Mouse (Mus musculus) megakaryocyte, adult 5-6 weeks (primary cell): ENCODE data around the gene Tango6. TPM values are rescaled to one million over a fixed set of nuclear protein-coding genes. Genes with fewer than 3 reads are reported as not detected.
"Not testable (repeated sequence)": the region's sequence is repeated elsewhere in the genome, so short reads cannot be mapped to it uniquely, and the experiment has no call there.

Experiments
- ATAC-seq: 2 replicates; pipeline ENCODE4 v1.8.0; 2016; ENCODE audit warnings: mild to moderate bottlenecking, inconsistent platforms; ENCODE audit not compliant: poor library complexity, severe bottlenecking
- total RNA-seq, 2 experiments: library from RNA; stranded (forward) in 1 of 2; stranded (reverse) in 1 of 2; fragments of 153-499, 151-499 nt in 1 of 2; fragments of 221-1000, 200-1000 nt in 1 of 2; gene quantifications; 2 replicates each; pipeline versions ENCODE4 v1.2.3 to v1.2.4; 2015 to 2017

Tango6 gene
- total RNA-seq, 2 experiments from 2014 or later = 3.5 to 3.6 TPM

DNA sequence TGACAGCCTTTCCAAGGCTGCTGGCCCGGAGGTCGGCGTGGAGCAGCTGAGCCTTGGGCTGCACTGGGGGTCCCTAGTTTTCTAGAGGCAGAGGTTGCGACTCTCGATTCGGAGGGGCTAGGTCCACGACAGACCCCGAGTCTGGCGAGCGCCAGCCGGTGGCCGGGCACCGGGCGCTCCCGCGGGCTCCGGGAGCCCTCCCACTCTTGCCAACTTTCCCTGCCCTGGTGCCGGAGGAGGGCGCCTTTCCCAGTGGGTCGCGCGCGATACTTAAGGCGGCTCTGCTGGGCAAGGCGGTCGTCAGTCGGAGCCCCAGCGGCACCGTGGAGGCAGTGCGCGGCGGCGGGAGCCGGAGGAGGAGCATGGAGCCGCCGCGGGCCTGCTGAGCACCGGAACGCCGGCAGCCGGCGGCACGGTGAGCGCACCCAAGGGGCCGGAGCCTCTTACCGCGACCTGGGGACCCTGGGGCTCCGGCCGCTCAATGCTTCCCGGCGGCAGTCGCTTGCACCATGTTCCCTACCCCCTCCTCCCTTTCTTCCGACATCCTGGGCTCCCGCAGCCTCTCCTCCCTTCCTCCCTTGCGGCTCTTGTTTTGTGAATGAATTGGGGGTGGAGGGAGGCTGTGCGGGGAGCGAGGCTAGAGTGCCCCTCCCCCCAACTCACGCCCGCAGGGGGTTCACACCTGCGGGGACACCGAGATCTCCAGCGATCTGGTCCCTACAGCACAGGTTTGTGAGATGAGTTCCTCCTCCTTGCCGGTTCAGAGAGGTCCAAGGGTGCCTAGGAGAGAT, 187.9 kb downstream of the Tango6 start:
- peak; percentile 35 for ATAC-seq

DNA sequence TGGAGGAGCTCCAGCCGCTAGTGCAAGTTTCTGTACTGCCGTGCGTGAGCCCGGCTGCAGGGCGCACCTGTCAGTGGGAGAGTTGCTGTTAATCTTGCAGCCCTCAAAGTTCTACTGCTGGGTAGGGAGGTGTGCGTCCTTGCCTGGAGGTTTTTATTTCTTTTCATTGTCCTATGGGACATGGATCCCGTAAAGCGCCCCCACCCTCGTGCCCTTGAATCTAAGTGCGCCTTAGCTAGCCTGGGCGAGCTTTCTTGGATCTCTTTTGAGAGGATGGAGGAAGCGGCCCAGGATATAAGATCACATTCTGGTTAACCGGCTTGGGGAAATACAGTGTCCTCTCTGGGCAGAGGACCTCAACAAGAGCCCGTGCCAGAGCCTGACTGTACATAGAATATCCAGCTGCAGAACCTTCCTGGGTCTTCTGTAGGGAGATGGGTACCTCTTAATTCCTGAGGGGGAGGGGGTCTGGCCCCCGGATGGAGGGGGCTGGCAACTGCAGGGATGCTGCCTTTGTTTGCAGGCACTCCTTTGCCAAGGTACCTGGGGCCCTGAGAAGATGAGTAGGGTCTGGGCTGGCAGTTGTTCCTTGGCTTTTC, 188.6 kb downstream of the Tango6 start:
- no peak for ATAC-seq

DNA sequence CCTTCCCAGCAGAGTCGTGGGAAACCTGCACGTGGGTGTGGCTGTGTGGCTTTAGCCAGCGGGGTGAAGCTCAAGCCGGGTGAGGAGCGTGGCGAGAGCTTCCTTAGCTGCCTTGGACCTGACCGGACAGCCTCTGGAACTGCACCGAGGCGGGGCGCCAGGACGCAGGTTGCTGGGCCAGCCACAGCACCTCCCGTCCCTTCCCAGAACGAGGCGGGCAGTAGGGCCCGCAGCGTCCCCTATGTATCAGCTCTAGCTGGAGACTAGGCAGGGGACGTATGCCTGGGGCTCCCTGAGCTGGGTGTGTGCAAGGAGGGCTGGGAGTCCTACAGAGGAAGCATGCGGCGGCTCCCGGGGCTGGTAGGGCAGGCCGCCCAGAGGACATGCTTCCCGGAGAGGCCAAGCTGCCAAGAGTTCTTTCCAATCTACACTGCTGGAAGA, 189.1 kb downstream of the Tango6 start:
- ATAC-seq = peak; percentile 46

DNA sequence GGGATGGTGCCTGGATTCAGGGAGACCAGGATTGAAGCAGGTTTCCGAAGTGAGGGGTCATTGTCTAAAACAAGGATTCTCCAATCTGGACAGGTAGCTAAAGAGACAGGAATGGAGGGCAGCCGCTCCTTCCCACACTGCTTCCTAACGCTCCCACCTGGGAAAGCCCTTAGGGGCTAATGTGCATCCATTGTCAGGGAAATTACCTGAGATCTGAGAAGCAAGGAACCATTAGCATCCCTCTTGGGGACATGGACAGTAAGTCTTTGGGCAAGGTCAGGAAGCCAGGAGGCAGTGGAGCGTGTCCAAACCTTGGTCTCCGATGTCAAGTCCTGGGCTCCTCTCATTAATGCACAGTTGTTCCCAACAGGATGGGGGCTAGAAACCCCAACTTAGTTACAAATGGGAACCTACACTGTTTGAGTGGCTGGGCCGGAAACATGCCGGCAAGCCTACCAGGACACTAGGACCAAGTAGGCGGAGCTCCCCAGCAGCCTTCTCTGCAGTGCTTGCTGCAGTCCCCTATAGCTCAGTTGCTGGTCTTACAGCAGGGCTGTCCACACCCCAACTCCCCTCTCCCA, 189.7 kb downstream of the Tango6 start:
- no peak for ATAC-seq

DNA sequence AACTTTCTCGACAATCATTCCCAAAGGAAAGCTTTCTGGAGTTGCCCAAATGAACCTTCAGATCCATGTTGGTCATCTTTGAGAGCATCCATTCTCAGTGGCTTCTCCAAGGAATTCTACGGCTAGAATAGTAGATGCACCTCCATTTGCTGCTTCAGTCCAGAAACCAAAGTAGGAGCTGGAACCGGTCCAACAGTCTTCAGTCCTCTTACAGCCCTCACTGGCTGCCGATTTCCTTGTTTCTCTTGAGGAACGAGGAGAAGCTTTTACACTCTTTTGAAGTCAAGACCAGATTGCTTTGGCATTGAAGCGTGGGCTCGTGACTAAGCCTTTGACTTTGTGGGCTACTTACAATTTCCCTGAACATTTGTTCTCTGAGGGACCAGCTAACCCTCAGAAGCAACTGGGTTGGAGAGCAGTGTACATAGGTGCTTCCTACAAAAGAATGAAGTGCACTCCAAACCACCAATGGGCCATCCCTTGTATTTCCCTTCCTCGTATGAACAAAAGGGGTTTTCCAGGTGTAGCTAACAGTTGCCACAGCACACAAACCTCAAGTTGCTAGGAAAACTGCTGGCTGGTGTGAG, 197.3 kb downstream of the Tango6 start:
- no peak for ATAC-seq

DNA sequence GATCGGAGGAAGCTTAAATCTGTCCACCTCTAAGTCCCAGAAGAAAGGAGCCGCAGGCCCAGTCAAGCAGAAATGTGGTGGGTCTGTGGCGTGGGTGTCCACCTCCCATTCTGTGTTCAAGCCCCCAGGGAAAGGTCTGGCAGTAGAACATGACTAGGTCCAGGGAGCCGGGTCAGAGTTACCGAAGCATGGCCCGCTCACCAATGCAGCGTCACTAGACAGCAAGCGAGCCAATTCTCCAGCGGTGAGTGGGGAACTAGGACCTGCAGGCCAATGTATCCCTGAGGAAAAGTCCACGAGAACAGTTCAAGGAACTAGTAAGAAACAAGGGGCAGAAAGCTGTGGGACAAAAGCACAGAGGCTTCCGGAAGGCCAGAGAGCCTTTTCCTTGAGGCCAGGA, 201.2 kb downstream of the Tango6 start:
- not testable (repeated sequence) for ATAC-seq

DNA sequence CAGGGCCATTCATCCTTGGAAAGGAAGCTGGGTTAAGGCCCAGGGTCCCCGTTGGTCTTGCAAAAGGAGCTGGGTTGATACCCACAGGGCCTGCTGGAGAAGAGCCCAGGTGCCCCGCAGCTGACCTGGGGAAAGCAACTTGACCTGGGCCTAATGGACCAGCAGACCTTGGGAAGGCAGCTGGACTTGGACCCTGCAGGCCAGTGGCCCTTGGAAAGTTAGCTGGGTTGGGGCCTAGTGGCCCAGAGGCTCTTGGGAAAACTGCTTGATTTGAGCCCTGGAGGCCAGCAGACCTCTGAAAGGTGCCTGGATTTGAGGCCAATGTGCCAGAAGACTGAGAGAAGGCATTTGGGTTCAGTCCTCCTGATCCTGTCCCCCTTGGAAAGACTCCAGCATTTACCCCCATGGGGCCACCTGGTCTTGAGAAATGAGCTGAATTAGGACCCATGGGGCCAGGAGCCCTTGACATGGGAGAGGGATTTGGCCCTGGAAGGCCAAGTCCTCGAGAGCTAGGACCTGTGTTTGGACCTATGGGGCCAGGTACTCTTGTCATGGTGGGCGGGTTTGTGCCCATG, 202.0 kb downstream of the Tango6 start:
- not testable (repeated sequence) for ATAC-seq

DNA sequence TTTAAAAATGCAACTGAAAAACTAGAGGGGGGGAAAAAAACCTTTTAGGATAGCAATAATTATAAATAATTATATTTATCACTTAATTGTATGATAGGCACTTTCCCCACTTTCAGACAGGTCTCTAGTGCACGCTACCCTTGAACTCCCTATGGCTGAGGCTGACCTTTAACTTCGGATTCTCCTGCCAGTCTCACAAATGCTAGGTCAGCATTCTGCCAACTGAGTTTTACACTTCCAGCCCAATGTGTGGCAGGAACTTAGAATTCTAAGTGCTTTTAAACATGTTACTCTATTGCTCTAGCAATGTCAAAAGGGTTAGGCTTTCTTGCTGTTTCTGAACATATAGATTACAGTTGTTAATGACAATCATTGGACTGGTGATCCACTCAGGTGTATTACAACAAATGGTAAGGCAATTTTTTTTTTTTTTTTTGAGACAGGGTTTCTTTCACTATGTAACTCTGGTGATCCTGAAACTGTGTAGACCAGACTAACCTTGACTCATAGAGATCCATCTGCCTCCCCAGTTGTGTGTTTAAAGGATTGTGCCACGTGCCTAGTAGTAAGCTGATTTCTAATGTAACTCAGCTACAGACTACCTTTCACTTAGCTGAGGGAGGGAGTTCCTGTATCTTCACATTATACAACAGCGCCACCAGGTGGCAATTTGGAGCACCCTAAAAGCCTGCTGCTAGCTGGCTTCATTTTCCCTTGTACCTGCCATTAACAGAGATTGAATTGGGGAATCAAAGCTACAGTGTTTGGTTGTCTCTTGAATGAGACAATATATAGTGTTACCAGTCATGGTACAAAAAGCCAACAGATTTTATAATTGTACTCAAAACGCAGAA, 204.7 kb downstream of the Tango6 start:
- peak; percentile 93 for ATAC-seq

DNA sequence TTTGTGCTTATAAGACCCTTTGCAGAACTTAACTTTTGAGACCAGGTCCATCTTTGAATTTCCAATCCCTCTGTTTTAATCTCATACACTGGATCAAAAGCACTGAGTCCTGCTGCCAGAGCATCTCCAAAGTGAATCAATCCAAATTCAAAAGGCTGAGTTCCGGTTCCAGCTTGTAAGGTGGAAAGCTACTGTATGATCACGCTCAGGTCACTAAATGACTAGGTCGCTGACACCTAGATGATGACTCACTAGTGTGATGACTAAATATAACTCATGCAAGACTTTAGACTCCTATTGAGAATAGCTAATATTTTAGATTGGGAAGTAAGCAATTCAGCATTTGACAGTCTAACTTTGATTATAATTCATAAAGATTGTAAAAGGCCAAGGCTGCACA, 205.9 kb downstream of the Tango6 start:
- ATAC-seq = no peak

DNA sequence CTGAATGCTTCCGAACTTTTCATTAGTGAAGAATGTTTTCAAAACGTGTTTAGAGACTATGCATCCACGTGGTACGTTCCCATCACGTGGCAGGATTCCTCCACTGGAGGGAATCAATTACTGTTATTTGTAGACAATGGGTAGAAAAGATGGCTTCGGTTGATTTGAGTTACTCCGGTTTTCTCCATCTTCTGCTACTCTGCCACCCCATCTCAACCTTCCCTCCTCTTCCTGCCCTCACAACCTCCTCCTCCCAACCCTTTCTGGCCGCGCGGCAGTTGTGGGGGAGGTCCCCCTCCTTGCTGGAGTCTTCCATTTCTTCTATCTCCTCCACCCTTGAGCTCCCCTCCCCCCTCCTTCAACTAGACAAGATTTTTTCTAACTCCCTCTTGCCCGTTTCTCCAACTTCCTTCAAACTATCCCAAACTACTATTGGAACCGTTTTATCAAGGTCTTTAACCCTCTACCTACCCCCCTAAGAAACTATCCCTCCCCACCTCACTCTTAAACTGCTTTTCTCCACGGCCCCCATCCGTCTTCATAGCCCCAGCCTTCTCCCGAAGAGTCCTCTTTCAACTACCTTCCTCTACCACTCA, 209.4 kb downstream of the Tango6 start:
- ATAC-seq = 0 out of 2 replicates have a peak, but pooled peaks have one; percentile 18

DNA sequence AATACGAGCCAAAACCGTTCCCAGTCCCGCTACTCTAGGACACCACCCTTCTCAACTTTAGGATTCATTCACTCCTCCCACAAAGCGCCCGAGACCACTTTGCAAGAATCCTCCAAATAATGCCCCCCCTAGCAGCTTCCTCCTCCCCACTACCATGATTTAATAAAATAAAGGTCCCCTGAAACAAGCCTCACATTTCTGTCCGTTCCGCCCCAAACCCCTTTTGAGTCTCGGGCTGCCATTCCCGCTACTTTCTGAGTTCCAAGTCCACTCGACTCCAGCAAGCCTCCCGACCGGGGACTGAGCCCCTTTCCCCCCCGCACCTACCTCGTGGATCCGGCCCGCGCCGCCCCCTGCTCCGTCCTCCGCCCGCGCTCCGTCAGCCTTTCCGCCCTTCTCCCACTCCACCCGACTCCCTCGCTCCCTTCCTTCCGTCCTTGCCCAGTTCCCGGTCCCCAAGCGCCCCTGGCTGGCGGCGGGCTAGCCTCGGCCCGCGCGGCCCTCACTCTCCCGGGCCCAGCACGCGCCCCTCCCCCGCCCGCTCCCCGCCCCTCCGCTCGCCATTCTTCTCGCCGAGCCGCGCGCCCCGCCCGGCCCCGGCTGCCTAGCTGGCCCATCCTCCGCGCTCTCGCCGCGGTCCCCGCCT, 210.1 kb downstream of the Tango6 start:
- peak; percentile 29; the same call in 1 of the 2 replicates for ATAC-seq

DNA sequence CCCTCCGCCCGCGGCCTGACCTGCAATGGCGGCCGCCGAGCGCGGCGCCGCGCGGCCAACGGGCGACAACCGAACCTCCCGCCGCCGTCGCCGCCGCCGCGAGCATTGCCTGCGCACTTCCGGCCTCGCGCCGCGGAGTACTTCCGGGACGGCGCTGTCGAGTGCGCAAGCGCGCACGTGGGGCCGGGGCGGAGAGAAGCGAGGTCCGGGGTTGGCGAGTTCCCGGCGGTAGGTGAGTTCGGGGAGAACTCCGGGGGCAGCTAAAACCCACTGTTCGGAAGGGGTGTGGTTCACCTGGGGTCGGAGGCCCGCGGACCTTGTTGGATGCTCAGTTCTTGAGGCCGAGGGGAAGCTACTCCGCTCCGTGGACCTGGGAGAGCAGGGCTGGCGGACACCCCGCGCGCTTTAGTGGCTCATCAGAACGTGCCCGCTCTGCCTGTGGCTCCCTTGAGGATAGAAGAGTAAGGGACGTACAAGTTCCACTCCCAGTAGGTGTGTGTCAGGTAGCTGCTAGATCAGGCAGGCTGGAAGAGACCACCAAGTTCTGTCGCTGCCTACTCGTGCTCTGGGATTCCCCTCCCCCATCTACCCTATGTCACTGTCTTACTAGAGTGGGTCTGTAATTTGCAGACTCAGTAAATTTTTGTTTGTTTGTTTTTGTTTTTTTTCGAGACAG, 210.8 kb downstream of the Tango6 start, which contains the start of gene Utp4:
Utp4 (plus strand) TSS at position 156 of the 676 bp plus-strand sequence.
- ATAC-seq = peak; percentile 96

DNA sequence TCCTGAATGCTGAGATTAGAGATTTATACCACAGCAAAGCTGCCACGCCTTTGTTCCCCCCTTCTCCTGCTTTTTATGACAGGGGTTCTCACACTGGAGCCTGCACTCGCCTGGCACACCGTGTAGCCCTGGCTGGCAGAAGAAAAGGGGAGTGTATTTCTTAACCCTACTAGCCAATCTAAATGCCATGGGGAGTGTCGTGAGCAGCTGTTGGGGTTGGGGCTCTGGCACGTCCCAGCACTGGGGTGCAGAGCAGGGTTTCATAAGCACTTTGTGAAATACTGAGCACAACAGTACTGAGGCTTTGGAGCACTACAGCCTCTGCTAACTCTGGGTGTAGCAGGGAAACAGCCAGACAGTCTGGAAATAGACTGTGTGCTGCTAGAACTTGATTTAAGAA, 216.6 kb downstream of the Tango6 start:
- no peak for ATAC-seq

Other genes starting within 250 kb of the Tango6 start
- gene 6030452D12Rik, start 182.5 kb upstream of the Tango6 start, total RNA-seq (2015) = not detected in 2 replicates
- not detected in 2 replicates for gene 6030452D12Rik, start 182.5 kb upstream of the Tango6 start, total RNA-seq (2017)
- gene Cdh3, start 172.2 kb upstream of the Tango6 start, total RNA-seq (2015) = not detected in 2 replicates
- gene Cdh3, start 172.2 kb upstream of the Tango6 start, total RNA-seq (2017) = not detected in 2 replicates
- gene Gm10073, start 109.6 kb upstream of the Tango6 start, total RNA-seq (2015) = 53.0 and 66.6 TPM in 2 replicates
- 5.4 and 6.9 TPM in 2 replicates for gene Gm10073, start 109.6 kb upstream of the Tango6 start, total RNA-seq (2017)
- gene Cdh1, start 79.7 kb upstream of the Tango6 start, total RNA-seq (2015) = 6.2 and 8.0 TPM in 2 replicates
- 5.2 and 7.0 TPM in 2 replicates for gene Cdh1, start 79.7 kb upstream of the Tango6 start, total RNA-seq (2017)
- not detected in 2 replicates for gene Has3, start 187.2 kb downstream of the Tango6 start, total RNA-seq (2015)
- gene Has3, start 187.2 kb downstream of the Tango6 start, total RNA-seq (2017) = 0.16 TPM in 1 of 2 replicates, not detected in the other
- 10.0 and 13.9 TPM in 2 replicates for gene Utp4, start 210.6 kb downstream of the Tango6 start, total RNA-seq (2015)
- 9.4 and 11.5 TPM in 2 replicates for gene Utp4, start 210.6 kb downstream of the Tango6 start, total RNA-seq (2017)